Mouse (Mus musculus) lung, postnatal 0 days (tissue): ENCODE results near the gene Bcap31.

ENCODE experiments used
- CTCF ChIP-seq: IDR thresholded peaks from 2 replicates; pipeline ENCODE4 v1.5.1; 2016; ENCODE audit warnings: antibody characterized with exemption, mild to moderate bottlenecking
- EP300 ChIP-seq: IDR thresholded peaks from 2 replicates; pipeline ENCODE4 v1.6.1; 2016; ENCODE audit warnings: antibody characterized with exemption, mild to moderate bottlenecking, control low read depth

DNA sequence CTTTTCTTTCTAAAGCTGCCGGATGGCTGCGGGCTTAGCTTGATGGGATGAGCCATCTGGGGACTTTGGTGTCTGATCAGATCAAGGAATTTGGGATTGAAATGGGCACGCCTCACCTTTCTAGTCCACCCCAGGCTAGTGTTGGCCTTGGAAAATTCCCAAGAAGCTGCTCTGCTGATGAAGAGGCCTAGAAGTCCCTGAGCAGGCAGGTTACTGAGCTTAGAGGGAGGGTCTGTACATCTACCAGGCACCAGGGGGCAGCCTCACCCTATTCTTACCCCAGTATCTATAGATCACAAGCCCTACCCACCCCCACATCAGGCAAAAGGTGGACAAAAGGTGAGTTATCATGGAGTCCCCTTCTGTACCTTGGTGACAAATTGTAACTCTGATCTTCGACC, 43.9 kb downstream of the Bcap31 start:
- TF ChIP-seq CTCF (peak; percentile 66), EP300 (no peak)
